Mouse (Mus musculus) heart, postnatal 0 days (tissue): ENCODE measurements around the gene Fxyd6. TPM values are rescaled to one million over a fixed set of nuclear protein-coding genes. Genes with fewer than 3 reads are reported as not detected.

Source experiments
- ATAC-seq: fragments of 200-750 bp; cut with Nextera tagmentation; 2 replicates; pipeline ENCODE4 v1.8.0; 2017; ENCODE audit warnings: low read depth, moderate number of reproducible peaks, moderate library complexity; ENCODE audit not compliant: insufficient read depth
- DNase-seq: peaks from one replicate; pipeline ENCODE4 v3.0.0-alpha.2; 2016; ENCODE audit warnings: low spot score
- H3K27ac ChIP-seq: fragments of 300-500 bp; sonication (generic); 2 replicates; pipeline ENCODE4 v1.5.1; 2014; ENCODE audit warnings: low read depth, mild to moderate bottlenecking
- H3K27me3 ChIP-seq: fragments of 300-500 bp; sonication (generic); 2 replicates; pipeline ENCODE4 v1.6.1; 2014; ENCODE audit warnings: low read length, mixed read lengths; ENCODE audit not compliant: control insufficient read depth, insufficient read depth
- H3K36me3 ChIP-seq: fragments of 300-500 bp; sonication (generic); replicated peaks from 2 replicates; pipeline ENCODE4 v1.6.1; 2014; ENCODE audit warnings: low read length, mixed read lengths; ENCODE audit not compliant: control insufficient read depth, insufficient read depth
- H3K4me1 ChIP-seq: fragments of 300-500 bp; sonication (generic); 2 replicates; pipeline ENCODE4 v1.6.1; 2014; ENCODE audit warnings: antibody characterized with exemption; ENCODE audit not compliant: control insufficient read depth, insufficient read depth
- H3K4me2 ChIP-seq: fragments of 300-500 bp; sonication (generic); 2 replicates; pipeline ENCODE4 v1.6.1; 2014; ENCODE audit warnings: low read depth, mild to moderate bottlenecking, low read length, moderate library complexity
- H3K4me3 ChIP-seq: fragments of 300-500 bp; sonication (generic); 2 replicates; pipeline ENCODE4 v1.5.1; 2014; ENCODE audit warnings: low read depth, low read length
- H3K9ac ChIP-seq: fragments of 300-500 bp; sonication (generic); replicated peaks from 2 replicates; pipeline ENCODE4 v1.6.1; 2014; ENCODE audit warnings: low read depth, low read length, mixed read lengths
- H3K9me3 ChIP-seq: fragments of 300-500 bp; sonication (generic); replicated peaks from 2 replicates; pipeline ENCODE4 v1.6.1; 2016; ENCODE audit warnings: low read length; ENCODE audit not compliant: control insufficient read depth
- CTCF ChIP-seq: IDR thresholded peaks from 2 replicates; pipeline ENCODE4 v1.5.1; 2016; ENCODE audit warnings: antibody characterized with exemption, control low read depth, low read depth
- EP300 ChIP-seq: IDR thresholded peaks from 2 replicates; pipeline ENCODE4 v1.6.1; 2016; ENCODE audit warnings: antibody characterized with exemption, low read depth
- WGBS: fragments of 180-500 bp; shearing (Covaris S2); extraction: QIAGEN DNeasy Blood & Tissue Kit; methylation state at CpG from one replicate; pipeline ENCODE4 v1.1.7; 2014; 5-methylcytosine and 5-hydroxymethylcytosine counted together
- polyA plus RNA-seq: library from polyadenylated mRNA; unstranded; fragments of >200 nt; fragmentation: Nextera tagmentation; extraction: Ambion mirVana; gene quantifications from 2 replicates; pipeline ENCODE4 v1.2.1, GENCODE M21; 2015
- total RNA-seq: library from RNA; depleted of rRNA; stranded (reverse); fragments of >200 nt; gene quantifications from 2 replicates; pipeline ENCODE4 v1.2.3, GENCODE M21; 2014; ENCODE audit warnings: low replicate concordance

The Fxyd6 gene
- total and polyA plus RNA-seq, 2 experiments from 2014 or later = 18.1 to 26.6 TPM

- 15% methylated on average over 5 of the region's 5 CpGs for WGBS
- Histone ChIP-seq H3K27me3 (peaks cover 18% of the 10 kb centered on the region; the same call in 1 of the 2 replicates), H3K4me2 (no peak overlapping the region), H3K9me3 (no peaks in the 10 kb centered on the region), H3K27ac (peak overlapping the region; percentile 40; the same call in 1 of the 2 replicates), H3K4me1 (peaks cover 18% of the 10 kb centered on the region), H3K9ac (no peak overlapping the region), H3K36me3 (no peaks in the 10 kb centered on the region), H3K4me3 (no peak overlapping the region)
- DNase-seq (peak; percentile 38), ATAC-seq (peak; percentile 58)
- no peak for TF ChIP-seq CTCF
Observed at GRCm38 (mm10) chr9:45368341-45368901, 1.6 kb upstream of the Fxyd6 start.

GRCm38 (mm10) chr9:45370616-45371336 lies 791 bp downstream of the Fxyd6 start:
- Histone ChIP-seq H3K9me3 (no peaks in the 10 kb centered on the region), H3K4me2 (peak overlapping the region; percentile 94), H3K27ac (no peak overlapping the region), H3K36me3 (no peaks in the 10 kb centered on the region), H3K4me3 (peak overlapping the region; percentile 60), H3K9ac (peak overlapping the region; percentile 46), H3K27me3 (peaks cover 18% of the 10 kb centered on the region; the same call in 1 of the 2 replicates), H3K4me1 (peaks cover 18% of the 10 kb centered on the region)
- ATAC-seq (no peak), DNase-seq (no peak)
- WGBS = 15% methylated on average over 25 of the region's 25 CpGs
- TF ChIP-seq CTCF (no peak), EP300 (no peak)

GRCm38 (mm10) chr9:45371337-45371707 lies 1.3 kb downstream of the Fxyd6 start:
- no peak overlapping the region for H3K27ac ChIP-seq
- peaks cover 18% of the 10 kb centered on the region; the same call in 1 of the 2 replicates for H3K27me3 ChIP-seq
- no peaks in the 10 kb centered on the region for H3K9me3 ChIP-seq
- DNase-seq (no peak), ATAC-seq (no peak)
- H3K4me1 ChIP-seq = peaks cover 18% of the 10 kb centered on the region
- no peak overlapping the region for H3K9ac ChIP-seq
- H3K36me3 ChIP-seq = no peaks in the 10 kb centered on the region
- WGBS = 61% methylated on average over 2 of the region's 2 CpGs
- peak overlapping the region; percentile 94 for H3K4me2 ChIP-seq
- TF ChIP-seq CTCF (no peak), EP300 (no peak)
- H3K4me3 ChIP-seq = peak overlapping the region; percentile 60; the same call in 1 of the 2 replicates

GRCm38 (mm10) chr9:45373896-45374295 lies 3.9 kb downstream of the Fxyd6 start:
- no peak overlapping the region for H3K4me3 ChIP-seq
- no peak overlapping the region for H3K4me2 ChIP-seq
- H3K9ac ChIP-seq = no peak overlapping the region
- H3K9me3 ChIP-seq = no peaks in the 10 kb centered on the region
- no peak overlapping the region for H3K27ac ChIP-seq
- DNase-seq (no peak), ATAC-seq (no peak)
- TF ChIP-seq EP300 (no peak), CTCF (no peak)
- H3K36me3 ChIP-seq = no peaks in the 10 kb centered on the region
- WGBS = 46% methylated on average over 3 of the region's 3 CpGs
- H3K27me3 ChIP-seq = peaks cover 18% of the 10 kb centered on the region; the same call in 1 of the 2 replicates
- peaks cover 7% of the 10 kb centered on the region; the same call in 1 of the 2 replicates for H3K4me1 ChIP-seq

GRCm38 (mm10) chr9:45374988-45375502 lies 5.1 kb downstream of the Fxyd6 start:
- H3K9ac ChIP-seq = no peak overlapping the region
- DNase-seq = no peak
- no peak overlapping the region for H3K4me3 ChIP-seq
- H3K9me3 ChIP-seq = no peaks in the 10 kb centered on the region
- ATAC-seq = no peak
- WGBS = 70% methylated on average over 6 of the region's 6 CpGs
- H3K27me3 ChIP-seq = peaks cover 11% of the 10 kb centered on the region; the same call in 1 of the 2 replicates
- TF ChIP-seq EP300 (no peak), CTCF (no peak)
- H3K4me1 ChIP-seq = peaks cover 3% of the 10 kb centered on the region; the same call in 1 of the 2 replicates
- no peak overlapping the region for H3K4me2 ChIP-seq
- H3K36me3 ChIP-seq = no peaks in the 10 kb centered on the region
- H3K27ac ChIP-seq = no peak overlapping the region
